Mouse (Mus musculus) embryonic facial prominence, embryonic 13.5 days (tissue): ENCODE data around the gene Ehd1. TPM values are rescaled to one million over a fixed set of nuclear protein-coding genes. Genes with fewer than 3 reads are reported as not detected.
A peak's percentile ranks its signal among the peaks of the same experiment; 100 is the strongest.

Experiments
- ATAC-seq: fragments of 200-750 bp; cut with Nextera tagmentation; 2 replicates; pipeline ENCODE4 v1.8.0; 2017; ENCODE audit warnings: low read depth; ENCODE audit not compliant: insufficient number of reproducible peaks, insufficient read depth, low FRiP score, low TSS enrichment
- H3K27ac ChIP-seq: fragments of 300-500 bp; sonication (generic); 2 replicates; pipeline ENCODE4 v1.5.1; 2015; ENCODE audit warnings: moderate library complexity, mild to moderate bottlenecking, inconsistent platforms
- H3K27me3 ChIP-seq: fragments of 300-500 bp; sonication (generic); 2 replicates; pipeline ENCODE4 v1.6.1; 2015; ENCODE audit warnings: mild to moderate bottlenecking, inconsistent platforms
- H3K36me3 ChIP-seq: fragments of 300-500 bp; sonication (generic); 2 replicates; pipeline ENCODE4 v1.6.1; 2015; ENCODE audit warnings: mild to moderate bottlenecking, inconsistent platforms
- H3K4me1 ChIP-seq: fragments of 300-500 bp; sonication (generic); 2 replicates; pipeline ENCODE4 v1.6.1; 2015; ENCODE audit warnings: inconsistent platforms
- H3K4me2 ChIP-seq: fragments of 300-500 bp; sonication (generic); 2 replicates; pipeline ENCODE4 v1.6.1; 2015; ENCODE audit warnings: moderate library complexity, mild to moderate bottlenecking, inconsistent platforms
- H3K4me3 ChIP-seq: fragments of 300-500 bp; sonication (generic); 2 replicates; pipeline ENCODE4 v1.5.1; 2015; ENCODE audit warnings: mild to moderate bottlenecking, inconsistent platforms
- H3K9ac ChIP-seq: fragments of 300-500 bp; sonication (generic); 2 replicates; pipeline ENCODE4 v1.6.1; 2015; ENCODE audit warnings: mild to moderate bottlenecking, inconsistent platforms
- H3K9me3 ChIP-seq: fragments of 300-500 bp; sonication (generic); 2 replicates; pipeline ENCODE4 v1.6.1; 2016; ENCODE audit warnings: inconsistent platforms
- WGBS: fragments of 180-500 bp; shearing (Covaris S2); methylation state at CpG from one replicate; pipeline ENCODE4 v1.1.7; 2015; ENCODE audit warnings: mixed read lengths; 5-methylcytosine and 5-hydroxymethylcytosine counted together
- polyA plus RNA-seq: library from polyadenylated mRNA; unstranded; fragments of >200 nt; fragmentation: Nextera tagmentation; extraction: Ambion mirVana; gene quantifications from 2 replicates; pipeline ENCODE4 v1.2.1, GENCODE M21; 2015

Ehd1 gene
- polyA plus RNA-seq = 64.7 and 68.9 TPM in 2 replicates

DNA sequence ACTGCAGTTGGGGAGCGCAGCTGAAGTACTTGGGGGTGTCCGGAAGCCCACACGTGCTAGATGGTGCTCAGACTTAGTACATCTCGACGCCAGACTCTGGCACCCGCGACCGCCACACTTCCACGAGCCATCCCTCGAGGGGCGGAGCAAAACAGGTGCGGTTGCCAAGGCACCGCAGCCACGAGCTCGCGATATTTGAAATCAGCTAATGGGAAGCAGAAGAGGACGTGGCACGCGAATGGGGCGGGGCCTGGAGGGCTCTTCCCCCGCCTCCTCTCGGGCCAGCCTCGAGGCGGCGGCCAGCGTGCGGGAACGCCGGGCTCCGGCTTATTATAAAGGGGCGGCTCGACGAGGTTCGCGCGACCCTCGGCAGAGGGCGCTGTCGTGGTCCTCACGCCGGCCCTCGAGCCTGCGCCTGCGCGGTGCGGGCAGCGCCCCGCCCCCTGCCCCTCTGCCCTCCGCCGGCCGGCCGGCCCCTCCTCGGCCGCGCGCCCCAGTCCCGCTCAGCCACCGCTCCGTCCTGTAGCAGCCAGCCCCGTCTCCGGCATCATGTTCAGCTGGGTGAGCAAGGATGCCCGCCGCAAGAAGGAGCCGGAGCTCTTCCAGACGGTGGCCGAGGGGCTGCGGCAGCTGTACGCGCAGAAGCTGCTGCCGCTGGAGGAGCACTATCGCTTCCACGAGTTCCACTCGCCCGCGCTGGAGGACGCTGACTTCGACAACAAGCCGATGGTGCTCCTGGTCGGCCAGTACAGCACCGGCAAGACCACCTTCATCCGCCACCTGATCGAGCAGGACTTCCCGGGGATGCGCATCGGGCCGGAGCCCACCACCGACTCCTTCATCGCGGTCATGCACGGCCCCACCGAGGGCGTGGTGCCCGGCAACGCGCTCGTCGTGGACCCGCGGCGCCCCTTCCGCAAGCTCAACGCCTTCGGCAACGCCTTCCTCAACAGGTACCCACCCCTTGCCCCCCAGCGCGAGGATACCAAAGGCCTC, at the start of gene Ehd1:
TSS of gene Ehd1 (plus strand) at position 300 of the 996 bp plus-strand sequence.
- H3K9me3 ChIP-seq = no peaks in the 10 kb centered on the region
- H3K27ac ChIP-seq = peak within 1 kb of the TSS; percentile 73
- peak within 1 kb of the TSS; percentile 88 for H3K4me3 ChIP-seq
- ATAC-seq = peak; percentile 92
- H3K4me2 ChIP-seq = peak within 1 kb of the TSS; percentile 79
- peaks cover 37% of the 10 kb centered on the region for H3K4me1 ChIP-seq
- peak within 1 kb of the TSS; percentile 92 for H3K9ac ChIP-seq
- WGBS = 0% methylated on average over 104 of the region's 106 CpGs
- no peaks in the 10 kb centered on the region for H3K27me3 ChIP-seq
- peaks cover 22% of the 10 kb centered on the region for H3K36me3 ChIP-seq

DNA sequence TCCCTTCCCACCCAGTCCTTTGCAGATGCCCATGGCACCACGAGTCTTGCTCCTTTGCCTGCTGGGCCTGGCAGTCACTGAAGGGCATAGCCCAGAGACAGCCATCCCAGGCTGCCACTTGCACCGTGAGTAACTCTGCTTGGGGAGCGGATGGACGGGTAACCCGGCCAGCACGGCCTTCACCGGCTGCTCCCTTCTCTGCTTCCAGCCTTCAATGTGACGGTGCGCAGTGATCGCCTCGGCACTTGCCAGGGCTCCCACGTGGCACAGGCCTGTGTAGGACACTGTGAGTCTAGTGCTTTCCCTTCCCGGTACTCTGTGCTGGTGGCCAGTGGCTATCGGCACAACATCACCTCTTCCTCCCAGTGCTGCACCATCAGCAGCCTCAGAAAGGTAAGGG, 49.8 kb upstream of the Ehd1 start:
- H3K9me3 ChIP-seq = no peaks in the 10 kb centered on the region
- H3K27me3 ChIP-seq = no peaks in the 10 kb centered on the region
- 91% methylated on average over 14 of the region's 14 CpGs for WGBS
- no peak overlapping the region for H3K4me3 ChIP-seq
- H3K36me3 ChIP-seq = peaks cover 47% of the 10 kb centered on the region
- H3K4me1 ChIP-seq = peaks cover 25% of the 10 kb centered on the region
- no peak overlapping the region for H3K4me2 ChIP-seq
- 0 out of 2 replicates have a peak overlapping the region, but pooled peaks have one; percentile 22 for H3K9ac ChIP-seq
- ATAC-seq = no peak
- no peak overlapping the region for H3K27ac ChIP-seq

DNA sequence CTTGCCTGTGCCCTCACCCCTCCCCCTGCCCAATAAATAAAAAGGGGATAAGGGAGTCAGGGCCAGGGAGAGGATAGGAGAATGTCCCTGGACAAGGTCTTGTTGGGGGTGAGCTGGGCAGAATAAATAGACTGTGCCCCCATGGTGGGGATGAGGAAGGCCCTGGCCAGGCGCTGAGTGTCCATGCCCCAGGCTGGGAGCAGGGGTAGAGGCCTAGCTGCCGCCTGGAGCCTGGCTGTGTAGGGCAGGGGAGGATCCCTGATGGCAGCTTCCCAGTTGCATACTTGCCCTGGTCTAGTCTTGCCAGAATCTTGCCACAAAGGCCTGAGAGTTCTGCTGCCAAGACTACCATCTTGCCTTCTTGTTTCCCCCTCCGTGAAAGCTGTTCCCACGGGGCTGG, 48.7 kb upstream of the Ehd1 start:
- H3K9me3 ChIP-seq = no peaks in the 10 kb centered on the region
- no peak overlapping the region for H3K27ac ChIP-seq
- 86% methylated on average over 4 of the region's 4 CpGs for WGBS
- H3K4me2 ChIP-seq = no peak overlapping the region
- peaks cover 57% of the 10 kb centered on the region for H3K36me3 ChIP-seq
- peaks cover 25% of the 10 kb centered on the region for H3K4me1 ChIP-seq
- no peak for ATAC-seq
- no peak overlapping the region for H3K9ac ChIP-seq
- H3K4me3 ChIP-seq = no peak overlapping the region
- no peaks in the 10 kb centered on the region for H3K27me3 ChIP-seq

DNA sequence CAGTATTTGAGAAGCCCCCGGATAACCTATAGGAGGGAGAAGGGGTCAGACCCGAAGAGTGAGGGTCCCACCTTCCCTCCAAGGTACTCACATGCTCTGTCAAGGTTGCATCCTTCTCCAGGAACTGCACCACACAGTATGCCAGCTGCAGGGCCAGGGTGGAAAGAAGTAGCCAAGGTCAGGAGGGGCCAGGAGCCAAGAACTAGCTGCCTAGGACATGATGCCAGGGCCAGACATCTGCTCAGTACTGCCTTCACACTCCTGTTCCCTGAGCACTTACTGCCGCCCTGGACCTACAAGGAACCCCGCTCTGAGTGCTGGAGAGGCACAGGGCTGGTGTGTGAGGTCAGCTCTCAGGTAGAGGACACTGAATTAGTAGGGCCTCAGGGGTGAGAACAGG, 46.1 kb upstream of the Ehd1 start:
- Histone ChIP-seq H3K36me3 (peaks cover 66% of the 10 kb centered on the region), H3K4me3 (no peak overlapping the region), H3K4me1 (peaks cover 27% of the 10 kb centered on the region), H3K9me3 (no peaks in the 10 kb centered on the region), H3K27ac (no peak overlapping the region), H3K27me3 (no peaks in the 10 kb centered on the region), H3K9ac (no peak overlapping the region), H3K4me2 (no peak overlapping the region)
- no peak for ATAC-seq
- WGBS = 83% methylated on average over 4 of the region's 4 CpGs

GRCm38 (mm10) chr19:6231036-6231435, 45.5 kb upstream of the Ehd1 start:
- Histone ChIP-seq H3K9ac (no peak overlapping the region), H3K27ac (no peak overlapping the region), H3K36me3 (peaks cover 66% of the 10 kb centered on the region), H3K4me1 (peaks cover 25% of the 10 kb centered on the region), H3K9me3 (no peaks in the 10 kb centered on the region), H3K27me3 (no peaks in the 10 kb centered on the region), H3K4me3 (no peak overlapping the region), H3K4me2 (no peak overlapping the region)
- no peak for ATAC-seq
- 75% methylated on average over 2 of the region's 2 CpGs for WGBS

DNA sequence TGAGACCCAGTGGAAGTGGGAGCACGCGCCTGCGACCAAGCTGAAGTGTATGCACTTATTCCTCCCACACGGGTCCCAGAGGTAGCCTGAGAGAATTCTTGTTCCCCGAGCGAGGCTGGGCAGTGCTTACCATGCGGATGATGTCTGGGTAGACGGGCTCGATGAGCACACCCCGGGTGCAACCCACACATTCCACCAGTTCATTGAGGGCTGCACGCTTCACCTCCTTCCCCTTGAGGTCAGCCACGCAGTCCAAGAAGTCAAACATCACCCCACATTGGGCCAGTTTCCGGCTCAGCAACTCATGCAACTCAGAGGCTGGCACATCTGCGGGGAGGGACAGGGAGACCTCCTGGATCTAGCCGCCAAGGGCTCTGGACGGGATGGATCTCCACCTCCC, 42.9 kb upstream of the Ehd1 start:
- H3K4me3 ChIP-seq = no peak overlapping the region
- H3K9ac ChIP-seq = no peak overlapping the region
- peaks cover 19% of the 10 kb centered on the region for H3K4me1 ChIP-seq
- H3K27me3 ChIP-seq = no peaks in the 10 kb centered on the region
- H3K27ac ChIP-seq = no peak overlapping the region
- peaks cover 50% of the 10 kb centered on the region for H3K36me3 ChIP-seq
- no peak overlapping the region for H3K4me2 ChIP-seq
- no peak for ATAC-seq
- no peaks in the 10 kb centered on the region for H3K9me3 ChIP-seq
- 93% methylated on average over 16 of the region's 16 CpGs for WGBS

DNA sequence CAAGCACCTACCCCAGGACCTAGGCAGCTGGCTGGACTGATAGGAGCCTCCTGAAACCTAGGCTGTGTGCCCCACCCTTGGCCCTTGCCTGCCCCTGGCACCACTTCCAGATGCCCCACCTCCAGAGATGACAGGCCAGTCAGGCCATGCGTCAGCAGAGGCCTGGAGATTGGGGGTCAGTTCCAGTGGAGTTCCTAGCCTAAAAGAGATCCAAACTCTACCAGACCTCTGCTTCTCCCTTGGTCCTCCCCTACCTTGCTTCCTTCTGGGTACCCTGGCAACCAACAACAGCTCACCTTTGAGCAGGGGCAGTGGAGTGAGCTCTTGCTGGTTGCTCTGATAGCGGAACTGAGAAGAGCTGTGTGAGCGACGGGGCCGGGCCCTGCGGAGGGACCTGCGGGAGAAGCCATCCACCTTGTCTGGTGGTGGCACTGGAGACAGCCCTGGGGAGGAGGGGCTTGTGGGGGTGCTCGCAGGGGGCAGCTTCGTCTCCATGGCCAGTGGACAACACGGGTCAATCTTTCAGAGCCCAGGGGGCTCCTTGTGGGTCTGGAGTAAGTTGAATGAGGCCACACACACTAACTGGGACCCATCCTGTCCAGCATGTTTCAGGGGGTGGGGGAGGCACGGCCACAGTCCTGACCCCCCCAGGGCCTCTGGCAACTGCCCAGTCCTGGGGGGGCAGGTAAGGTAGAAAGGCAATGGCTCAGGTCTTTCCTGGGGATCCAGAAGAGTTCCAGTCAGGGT, 42.0 kb upstream of the Ehd1 start:
- H3K27ac ChIP-seq = no peak overlapping the region

DNA sequence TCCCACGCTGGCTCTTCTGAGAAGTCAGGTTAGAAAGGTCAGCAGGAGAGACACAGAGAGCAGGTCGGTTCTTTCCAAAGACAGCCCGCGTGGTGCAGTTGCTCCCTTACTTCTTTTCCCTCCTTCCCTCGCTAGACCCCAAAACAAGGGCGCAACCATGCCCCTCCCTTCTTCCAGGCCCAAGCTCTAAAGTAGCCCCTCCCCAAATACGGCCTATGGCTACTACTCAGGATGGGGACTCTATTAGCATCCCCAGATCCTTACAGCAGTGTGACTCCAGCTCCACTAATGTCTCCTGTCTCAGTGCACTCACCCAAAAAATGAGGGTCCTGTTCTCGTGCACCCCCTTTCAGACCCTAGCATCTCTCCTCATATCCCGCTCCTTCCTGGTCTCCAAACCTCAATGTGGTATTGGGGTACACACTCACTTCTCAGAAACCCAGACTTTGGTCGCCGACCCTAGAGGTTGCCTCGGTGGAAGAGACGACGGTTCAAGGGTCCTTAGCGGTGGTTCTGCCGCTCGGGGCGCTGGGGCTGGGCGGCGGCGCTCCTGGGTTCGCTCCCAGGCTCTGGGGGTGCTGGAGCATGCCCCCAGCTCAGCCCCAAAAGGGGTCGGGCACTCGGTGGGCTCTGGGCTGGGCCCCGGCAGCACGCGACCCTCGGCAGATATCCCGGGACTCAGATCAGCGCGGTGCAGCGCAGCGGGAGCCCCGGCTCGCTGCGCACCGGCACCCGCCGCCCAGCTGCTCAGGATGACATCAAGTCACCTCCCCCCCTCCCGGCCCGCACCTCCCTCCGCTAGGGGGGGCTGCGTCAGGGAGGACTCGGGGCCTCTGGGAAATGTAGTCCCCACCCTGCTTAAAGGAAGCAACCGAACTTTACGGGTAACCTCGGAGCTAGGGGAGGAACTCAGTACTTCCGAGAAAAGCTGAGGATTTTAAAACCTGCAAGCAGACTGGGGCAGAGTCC, 41.2 kb upstream of the Ehd1 start, which contains the start of gene Ppp2r5b:
TSS of gene Ppp2r5b (minus strand) at position 789 of the 969 bp plus-strand sequence.
- peak; percentile 86 for ATAC-seq
- 2% methylated on average over 48 of the region's 48 CpGs for WGBS

More for the DNA sequence above, 42.0 kb upstream of the Ehd1 start:
- Histone ChIP-seq H3K9ac (peak overlapping the region; percentile 79), H3K9me3 (no peaks in the 10 kb centered on the region), H3K36me3 (peaks cover 41% of the 10 kb centered on the region), H3K4me3 (peak overlapping the region; percentile 85), H3K27me3 (no peaks in the 10 kb centered on the region), H3K4me2 (peak overlapping the region; percentile 78), H3K4me1 (peaks cover 19% of the 10 kb centered on the region)
- 67% methylated on average over 11 of the region's 11 CpGs for WGBS
- ATAC-seq = no peak

DNA sequence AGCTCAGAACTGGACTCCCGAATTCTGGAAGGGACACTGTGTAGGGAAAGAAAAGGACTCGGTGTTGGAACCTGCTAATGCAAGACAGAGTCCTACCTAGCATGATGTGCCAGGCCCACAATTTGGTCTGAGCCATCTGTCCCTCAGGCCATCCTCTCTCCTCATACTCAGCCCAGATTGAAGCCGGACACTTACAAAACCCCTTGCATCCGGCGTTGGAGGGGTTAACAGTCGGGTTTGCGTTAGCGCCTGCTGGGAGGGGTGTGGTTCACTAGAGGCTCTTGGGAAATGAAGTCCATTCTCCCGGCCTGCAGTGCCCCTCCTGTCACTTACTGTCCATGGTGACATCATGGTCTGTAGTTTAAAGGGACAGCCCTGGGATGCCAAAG, 40.5 kb upstream of the Ehd1 start:
- peaks cover 26% of the 10 kb centered on the region for H3K36me3 ChIP-seq
- no peaks in the 10 kb centered on the region for H3K9me3 ChIP-seq
- peaks cover 19% of the 10 kb centered on the region for H3K4me1 ChIP-seq
- peak overlapping the region; percentile 79 for H3K9ac ChIP-seq
- peak overlapping the region; percentile 85 for H3K4me3 ChIP-seq
- peak overlapping the region; percentile 96 for H3K27ac ChIP-seq
- peak overlapping the region; percentile 78 for H3K4me2 ChIP-seq
- WGBS = 0% methylated on average over 9 of the region's 9 CpGs
- no peaks in the 10 kb centered on the region for H3K27me3 ChIP-seq
- peak; percentile 82 for ATAC-seq

More for the DNA sequence above, 41.2 kb upstream of the Ehd1 start, which contains the start of gene Ppp2r5b:
- Histone ChIP-seq H3K36me3 (peaks cover 33% of the 10 kb centered on the region), H3K9me3 (no peaks in the 10 kb centered on the region), H3K4me2 (peak within 1 kb of the TSS; percentile 78), H3K27ac (peak within 1 kb of the TSS; percentile 96), H3K4me3 (peak within 1 kb of the TSS; percentile 85), H3K27me3 (no peaks in the 10 kb centered on the region), H3K4me1 (peaks cover 19% of the 10 kb centered on the region), H3K9ac (peak within 1 kb of the TSS; percentile 79)

DNA sequence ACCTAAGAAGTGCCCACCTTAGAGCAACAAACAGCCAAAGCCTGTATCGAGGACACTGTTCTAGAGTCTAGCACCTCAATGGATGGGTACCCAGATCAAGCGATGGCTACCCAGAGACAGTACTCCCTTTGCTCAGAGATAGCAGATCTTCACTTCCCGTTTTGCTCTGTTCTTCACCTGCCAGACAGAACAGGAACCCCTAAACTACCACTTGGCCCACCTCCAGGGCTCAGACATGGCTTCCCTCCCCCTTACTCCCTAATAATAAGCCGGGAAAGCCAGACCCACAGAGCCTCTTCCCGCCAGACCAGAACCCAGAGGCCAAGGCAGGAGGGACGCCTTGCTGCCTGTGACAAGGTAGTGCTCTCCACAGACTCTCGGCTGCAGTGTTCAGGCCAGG, 39.7 kb upstream of the Ehd1 start:
- H3K4me3 ChIP-seq = no peak overlapping the region

More for the DNA sequence above, 39.7 kb upstream of the Ehd1 start:
- no peaks in the 10 kb centered on the region for H3K27me3 ChIP-seq
- no peak overlapping the region for H3K27ac ChIP-seq
- ATAC-seq = no peak
- H3K4me1 ChIP-seq = peaks cover 19% of the 10 kb centered on the region
- no peak overlapping the region for H3K4me2 ChIP-seq
- H3K9ac ChIP-seq = no peak overlapping the region
- H3K9me3 ChIP-seq = no peaks in the 10 kb centered on the region
- peaks cover 18% of the 10 kb centered on the region for H3K36me3 ChIP-seq
- WGBS = 74% methylated on average over 7 of the region's 7 CpGs
